Mouse (Mus musculus): Measurements from ENCODE around the gene Hhipl1. TPM values are rescaled to one million over a fixed set of nuclear protein-coding genes. Genes with fewer than 3 reads are reported as not detected.
A peak's percentile ranks its signal among the peaks of the same experiment; 100 is the strongest.

The Hhipl1 gene
- polyA plus RNA-seq, 1 experiment from 2014 or later, result 0.28 TPM

DNA sequence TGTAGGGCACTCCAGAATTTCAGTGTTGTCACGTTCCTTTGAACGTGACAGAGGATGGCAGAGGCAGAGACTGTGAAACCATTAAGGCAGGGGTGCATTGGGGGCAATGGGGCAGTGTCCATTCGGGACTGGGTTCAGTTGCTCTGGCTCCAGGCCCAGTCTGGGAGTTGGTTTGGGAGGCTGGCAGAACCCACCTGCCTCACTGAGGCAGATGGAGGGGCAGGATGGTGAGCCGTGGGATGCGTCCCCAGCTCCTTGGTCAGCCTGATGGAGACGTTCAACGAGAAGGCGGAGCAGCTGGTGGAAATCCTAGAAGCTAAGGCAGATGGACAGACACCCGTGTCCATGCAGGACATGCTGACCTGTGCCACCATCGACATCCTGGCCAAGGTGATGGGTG lies 44.9 kb downstream of the Hhipl1 start:
- DNase-seq (ENCODE audit: low spot score), result no peak
- no peak overlapping the region for H3K4me2 ChIP-seq (ENCODE audit: low read length)
- H3K27ac ChIP-seq (ENCODE audit: low read depth), result no peak overlapping the region
- no peaks in the 10 kb centered on the region for H3K36me3 ChIP-seq (ENCODE audit: control insufficient read depth, insufficient read depth, low read length)
- WGBS, result 84% methylated on average over 10 of the region's 10 CpGs
- no peak for ATAC-seq (replicated peaks; ENCODE audit: low FRiP score, low TSS enrichment, low read depth)
- H3K9ac ChIP-seq (ENCODE audit: low read length), result no peak overlapping the region
- H3K27me3 ChIP-seq (replicated peaks; ENCODE audit: control insufficient read depth, insufficient read depth, low read length), result peaks cover 24% of the 10 kb centered on the region
- no peak overlapping the region for H3K4me3 ChIP-seq (ENCODE audit: low read depth, low read length)
- H3K9me3 ChIP-seq (ENCODE audit: control insufficient read depth, low read length), result no peaks in the 10 kb centered on the region; the same call in 1 of the 2 replicates
- peaks cover 5% of the 10 kb centered on the region; the same call in 1 of the 2 replicates for H3K4me1 ChIP-seq (replicated peaks; ENCODE audit: control insufficient read depth, insufficient read depth, low read length)

- Histone ChIP-seq H3K27ac (ENCODE audit: low read depth) (no peak overlapping the region), H3K36me3 (ENCODE audit: control insufficient read depth, insufficient read depth, low read length) (no peaks in the 10 kb centered on the region), H3K4me3 (ENCODE audit: low read depth, low read length) (peak overlapping the region; percentile 18), H3K27me3 (replicated peaks; ENCODE audit: control insufficient read depth, insufficient read depth, low read length) (peaks cover 24% of the 10 kb centered on the region), H3K4me2 (ENCODE audit: low read length) (peak overlapping the region; percentile 39), H3K9ac (ENCODE audit: low read length) (no peak overlapping the region), H3K4me1 (replicated peaks; ENCODE audit: control insufficient read depth, insufficient read depth, low read length) (peaks cover 5% of the 10 kb centered on the region; the same call in 1 of the 2 replicates), H3K9me3 (ENCODE audit: control insufficient read depth, low read length) (no peaks in the 10 kb centered on the region; the same call in 1 of the 2 replicates)
- DNase-seq (ENCODE audit: low spot score) (peak; percentile 72), ATAC-seq (replicated peaks; ENCODE audit: low FRiP score, low TSS enrichment, low read depth) (no peak)
- 9% methylated on average over 35 of the region's 35 CpGs for WGBS
These were observed 46.5 kb downstream of the Hhipl1 start for GRCm38 (mm10) chr12:108352371-108353136.

GRCm38 (mm10) chr12:108354284-108354683 lies 48.2 kb downstream of the Hhipl1 start:
- Histone ChIP-seq H3K9me3 (ENCODE audit: control insufficient read depth, low read length) (no peaks in the 10 kb centered on the region; the same call in 1 of the 2 replicates), H3K27ac (ENCODE audit: low read depth) (no peak overlapping the region), H3K9ac (ENCODE audit: low read length) (no peak overlapping the region), H3K4me1 (replicated peaks; ENCODE audit: control insufficient read depth, insufficient read depth, low read length) (peaks cover 5% of the 10 kb centered on the region; the same call in 1 of the 2 replicates), H3K27me3 (replicated peaks; ENCODE audit: control insufficient read depth, insufficient read depth, low read length) (peaks cover 24% of the 10 kb centered on the region), H3K4me2 (ENCODE audit: low read length) (no peak overlapping the region), H3K4me3 (ENCODE audit: low read depth, low read length) (no peak overlapping the region), H3K36me3 (ENCODE audit: control insufficient read depth, insufficient read depth, low read length) (no peaks in the 10 kb centered on the region)
- no peak for DNase-seq (ENCODE audit: low spot score)
- no peak for ATAC-seq (replicated peaks; ENCODE audit: low FRiP score, low TSS enrichment, low read depth)
- 81% methylated on average over 2 of the region's 2 CpGs for WGBS

DNA sequence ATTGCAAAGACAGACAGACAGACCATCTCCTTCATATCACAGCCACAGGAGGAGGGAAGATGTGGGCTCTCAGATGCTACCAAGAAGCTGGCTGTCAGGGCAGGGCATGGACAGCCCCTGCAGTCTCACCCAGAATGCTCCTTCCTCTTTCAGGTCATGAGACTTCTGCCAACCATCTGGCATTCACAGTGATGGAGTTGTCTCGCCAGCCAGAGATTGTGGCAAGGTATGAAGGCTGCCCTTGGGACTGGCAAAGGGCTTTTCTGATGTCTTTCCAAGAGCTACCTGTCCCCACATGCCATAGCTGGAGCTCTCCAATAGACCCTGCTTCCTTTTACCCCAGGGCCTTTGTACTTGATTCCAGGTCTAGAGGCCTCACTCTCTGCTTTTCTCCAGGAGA lies 49.2 kb downstream of the Hhipl1 start:
- Histone ChIP-seq H3K4me3 (ENCODE audit: low read depth, low read length) (no peak overlapping the region), H3K36me3 (ENCODE audit: control insufficient read depth, insufficient read depth, low read length) (no peaks in the 10 kb centered on the region), H3K9ac (ENCODE audit: low read length) (no peak overlapping the region), H3K27ac (ENCODE audit: low read depth) (no peak overlapping the region), H3K4me2 (ENCODE audit: low read length) (no peak overlapping the region), H3K9me3 (ENCODE audit: control insufficient read depth, low read length) (no peaks in the 10 kb centered on the region; the same call in 1 of the 2 replicates), H3K27me3 (replicated peaks; ENCODE audit: control insufficient read depth, insufficient read depth, low read length) (peaks cover 24% of the 10 kb centered on the region), H3K4me1 (replicated peaks; ENCODE audit: control insufficient read depth, insufficient read depth, low read length) (peaks cover 5% of the 10 kb centered on the region; the same call in 1 of the 2 replicates)
- WGBS, result 83% methylated on average over 1 of the region's 1 CpGs
- ATAC-seq (replicated peaks; ENCODE audit: low FRiP score, low TSS enrichment, low read depth) (no peak), DNase-seq (ENCODE audit: low spot score) (no peak)

DNA sequence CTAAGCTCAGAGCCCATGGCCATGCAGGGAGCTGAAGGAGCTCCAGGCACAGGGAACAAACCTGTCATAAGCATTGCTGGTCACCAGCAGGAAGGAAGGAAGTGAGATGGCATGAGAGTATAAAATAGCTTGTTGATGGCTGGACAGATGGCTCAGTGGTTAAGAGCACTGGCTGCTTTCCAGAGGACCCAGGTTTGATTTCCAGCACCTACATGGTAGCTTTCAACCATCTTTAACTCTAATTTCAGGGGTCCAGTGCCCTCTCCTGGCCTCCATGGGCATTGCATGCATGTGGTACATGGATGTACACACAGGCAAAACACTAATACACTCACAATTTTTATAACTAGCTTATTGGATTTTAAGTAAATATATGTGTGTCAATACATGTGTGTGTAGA lies 49.9 kb downstream of the Hhipl1 start:
- Histone ChIP-seq H3K4me1 (replicated peaks; ENCODE audit: control insufficient read depth, insufficient read depth, low read length) (peaks cover 5% of the 10 kb centered on the region; the same call in 1 of the 2 replicates), H3K9ac (ENCODE audit: low read length) (no peak overlapping the region), H3K27ac (ENCODE audit: low read depth) (no peak overlapping the region), H3K4me2 (ENCODE audit: low read length) (no peak overlapping the region), H3K9me3 (ENCODE audit: control insufficient read depth, low read length) (no peaks in the 10 kb centered on the region; the same call in 1 of the 2 replicates), H3K36me3 (ENCODE audit: control insufficient read depth, insufficient read depth, low read length) (no peaks in the 10 kb centered on the region), H3K4me3 (ENCODE audit: low read depth, low read length) (no peak overlapping the region), H3K27me3 (replicated peaks; ENCODE audit: control insufficient read depth, insufficient read depth, low read length) (peaks cover 23% of the 10 kb centered on the region)
- ATAC-seq (replicated peaks; ENCODE audit: low FRiP score, low TSS enrichment, low read depth) (no peak), DNase-seq (ENCODE audit: low spot score) (no peak)

GRCm38 (mm10) chr12:108363796-108364195 lies 57.7 kb downstream of the Hhipl1 start:
- H3K27ac ChIP-seq (ENCODE audit: low read depth), result no peak overlapping the region
- no peaks in the 10 kb centered on the region for H3K36me3 ChIP-seq (ENCODE audit: control insufficient read depth, insufficient read depth, low read length)
- H3K4me2 ChIP-seq (ENCODE audit: low read length), result no peak overlapping the region
- H3K4me3 ChIP-seq (ENCODE audit: low read depth, low read length), result no peak overlapping the region
- no peaks in the 10 kb centered on the region for H3K9me3 ChIP-seq (ENCODE audit: control insufficient read depth, low read length)
- H3K27me3 ChIP-seq (replicated peaks; ENCODE audit: control insufficient read depth, insufficient read depth, low read length), result no peaks in the 10 kb centered on the region
- H3K4me1 ChIP-seq (replicated peaks; ENCODE audit: control insufficient read depth, insufficient read depth, low read length), result peaks cover 12% of the 10 kb centered on the region
- WGBS, result 8% methylated on average over 5 of the region's 5 CpGs
- ATAC-seq (replicated peaks; ENCODE audit: low FRiP score, low TSS enrichment, low read depth) (peak; percentile 75), DNase-seq (ENCODE audit: low spot score) (peak; percentile 94)
- no peak overlapping the region for H3K9ac ChIP-seq (ENCODE audit: low read length)

- H3K4me1 ChIP-seq (replicated peaks; ENCODE audit: control insufficient read depth, insufficient read depth, low read length), result peaks cover 12% of the 10 kb centered on the region
- H3K4me3 ChIP-seq (ENCODE audit: low read depth, low read length), result no peak overlapping the region
- no peaks in the 10 kb centered on the region for H3K9me3 ChIP-seq (ENCODE audit: control insufficient read depth, low read length)
- H3K27me3 ChIP-seq (replicated peaks; ENCODE audit: control insufficient read depth, insufficient read depth, low read length), result no peaks in the 10 kb centered on the region
- H3K27ac ChIP-seq (ENCODE audit: low read depth), result 0 out of 2 replicates have a peak overlapping the region, but pooled peaks have one; percentile 16
- no peaks in the 10 kb centered on the region for H3K36me3 ChIP-seq (ENCODE audit: control insufficient read depth, insufficient read depth, low read length)
- no peak overlapping the region for H3K9ac ChIP-seq (ENCODE audit: low read length)
- ATAC-seq (replicated peaks; ENCODE audit: low FRiP score, low TSS enrichment, low read depth) (peak; percentile 54; the same call in 1 of the 2 replicates), DNase-seq (ENCODE audit: low spot score) (peak; percentile 66)
- H3K4me2 ChIP-seq (ENCODE audit: low read length), result no peak overlapping the region
- 11% methylated on average over 3 of the region's 3 CpGs for WGBS
These were observed 59.3 kb downstream of the Hhipl1 start for GRCm38 (mm10) chr12:108365340-108365739.

- Histone ChIP-seq H3K9ac (ENCODE audit: low read length) (no peak overlapping the region), H3K4me3 (ENCODE audit: low read depth, low read length) (no peak overlapping the region), H3K4me2 (ENCODE audit: low read length) (no peak overlapping the region), H3K4me1 (replicated peaks; ENCODE audit: control insufficient read depth, insufficient read depth, low read length) (peaks cover 17% of the 10 kb centered on the region), H3K27me3 (replicated peaks; ENCODE audit: control insufficient read depth, insufficient read depth, low read length) (no peaks in the 10 kb centered on the region), H3K36me3 (ENCODE audit: control insufficient read depth, insufficient read depth, low read length) (no peaks in the 10 kb centered on the region), H3K27ac (ENCODE audit: low read depth) (no peak overlapping the region; the same call in 1 of the 2 replicates), H3K9me3 (ENCODE audit: control insufficient read depth, low read length) (no peaks in the 10 kb centered on the region)
- WGBS, result 42% methylated on average over 7 of the region's 7 CpGs
- ATAC-seq (replicated peaks; ENCODE audit: low FRiP score, low TSS enrichment, low read depth) (no peak), DNase-seq (ENCODE audit: low spot score) (no peak)
These were observed 59.8 kb downstream of the Hhipl1 start for GRCm38 (mm10) chr12:108365868-108366267.

GRCm38 (mm10) chr12:108367909-108368308 lies 61.8 kb downstream of the Hhipl1 start:
- no peak overlapping the region for H3K4me3 ChIP-seq (ENCODE audit: low read depth, low read length)
- ATAC-seq (replicated peaks; ENCODE audit: low FRiP score, low TSS enrichment, low read depth) (no peak), DNase-seq (ENCODE audit: low spot score) (no peak)
- 76% methylated on average over 2 of the region's 2 CpGs for WGBS
- H3K9me3 ChIP-seq (ENCODE audit: control insufficient read depth, low read length), result no peaks in the 10 kb centered on the region
- H3K27ac ChIP-seq (ENCODE audit: low read depth), result no peak overlapping the region
- H3K4me1 ChIP-seq (replicated peaks; ENCODE audit: control insufficient read depth, insufficient read depth, low read length), result peaks cover 26% of the 10 kb centered on the region
- no peaks in the 10 kb centered on the region for H3K36me3 ChIP-seq (ENCODE audit: control insufficient read depth, insufficient read depth, low read length)
- H3K4me2 ChIP-seq (ENCODE audit: low read length), result no peak overlapping the region
- no peaks in the 10 kb centered on the region for H3K27me3 ChIP-seq (replicated peaks; ENCODE audit: control insufficient read depth, insufficient read depth, low read length)
- H3K9ac ChIP-seq (ENCODE audit: low read length), result no peak overlapping the region

All from intestine, embryonic 14.5 days (tissue).